Mouse (Mus musculus) lung, embryonic 14.5 days (tissue): ENCODE data around the gene Dnajc11. TPM values are rescaled to one million over a fixed set of nuclear protein-coding genes. Genes with fewer than 3 reads are reported as not detected.

Experiments
- ATAC-seq: fragments of 200-750 bp; cut with Nextera tagmentation; 2 replicates; pipeline ENCODE4 v1.8.0; 2017; ENCODE audit warnings: mild to moderate bottlenecking, moderate TSS enrichment, moderate library complexity; ENCODE audit not compliant: insufficient read depth
- DNase-seq: peaks from one replicate; pipeline ENCODE4 v3.0.0-alpha.2; 2015
- H3K27ac ChIP-seq: fragments of 300-500 bp; sonication (generic); 2 replicates; pipeline ENCODE4 v1.5.1; 2014; ENCODE audit warnings: low read depth, mild to moderate bottlenecking, moderate library complexity
- H3K27me3 ChIP-seq: fragments of 300-500 bp; sonication (generic); 2 replicates; pipeline ENCODE4 v1.6.1; 2014; ENCODE audit warnings: low read length, control low read depth; ENCODE audit not compliant: insufficient read depth
- H3K36me3 ChIP-seq: fragments of 300-500 bp; sonication (generic); 2 replicates; pipeline ENCODE4 v1.6.1; 2014; ENCODE audit warnings: control low read depth; ENCODE audit not compliant: insufficient read depth
- H3K4me1 ChIP-seq: fragments of 300-500 bp; sonication (generic); 2 replicates; pipeline ENCODE4 v1.6.1; 2014; ENCODE audit warnings: antibody characterized with exemption, control low read depth; ENCODE audit not compliant: insufficient read depth
- H3K4me2 ChIP-seq: fragments of 300-500 bp; sonication (generic); 2 replicates; pipeline ENCODE4 v1.6.1; 2014; ENCODE audit warnings: mild to moderate bottlenecking
- H3K4me3 ChIP-seq: fragments of 300-500 bp; sonication (generic); 2 replicates; pipeline ENCODE4 v1.5.1; 2014; ENCODE audit warnings: low read depth, low read length
- H3K9ac ChIP-seq: fragments of 300-500 bp; sonication (generic); 2 replicates; pipeline ENCODE4 v1.6.1; 2014
- H3K9me3 ChIP-seq: fragments of 300-500 bp; sonication (generic); 2 replicates; pipeline ENCODE4 v1.6.1; 2016; ENCODE audit warnings: low read depth, low read length, control low read depth
- CTCF ChIP-seq: IDR thresholded peaks from 2 replicates; pipeline ENCODE4 v1.5.1; 2016; ENCODE audit warnings: antibody characterized with exemption, low read depth
- WGBS: fragments of 180-500 bp; shearing (Covaris S2); extraction: QIAGEN DNeasy Blood & Tissue Kit; methylation state at CpG from one replicate; pipeline ENCODE4 v1.1.7; 2014; 5-methylcytosine and 5-hydroxymethylcytosine counted together
- polyA plus RNA-seq: library from polyadenylated mRNA; unstranded; fragments of >200 nt; fragmentation: Nextera tagmentation; extraction: Ambion mirVana; gene quantifications from 2 replicates; pipeline ENCODE4 v1.2.1, GENCODE M21; 2014

Gene Dnajc11
- polyA plus RNA-seq, 1 experiment from 2014 or later = 65.9 TPM

DNA sequence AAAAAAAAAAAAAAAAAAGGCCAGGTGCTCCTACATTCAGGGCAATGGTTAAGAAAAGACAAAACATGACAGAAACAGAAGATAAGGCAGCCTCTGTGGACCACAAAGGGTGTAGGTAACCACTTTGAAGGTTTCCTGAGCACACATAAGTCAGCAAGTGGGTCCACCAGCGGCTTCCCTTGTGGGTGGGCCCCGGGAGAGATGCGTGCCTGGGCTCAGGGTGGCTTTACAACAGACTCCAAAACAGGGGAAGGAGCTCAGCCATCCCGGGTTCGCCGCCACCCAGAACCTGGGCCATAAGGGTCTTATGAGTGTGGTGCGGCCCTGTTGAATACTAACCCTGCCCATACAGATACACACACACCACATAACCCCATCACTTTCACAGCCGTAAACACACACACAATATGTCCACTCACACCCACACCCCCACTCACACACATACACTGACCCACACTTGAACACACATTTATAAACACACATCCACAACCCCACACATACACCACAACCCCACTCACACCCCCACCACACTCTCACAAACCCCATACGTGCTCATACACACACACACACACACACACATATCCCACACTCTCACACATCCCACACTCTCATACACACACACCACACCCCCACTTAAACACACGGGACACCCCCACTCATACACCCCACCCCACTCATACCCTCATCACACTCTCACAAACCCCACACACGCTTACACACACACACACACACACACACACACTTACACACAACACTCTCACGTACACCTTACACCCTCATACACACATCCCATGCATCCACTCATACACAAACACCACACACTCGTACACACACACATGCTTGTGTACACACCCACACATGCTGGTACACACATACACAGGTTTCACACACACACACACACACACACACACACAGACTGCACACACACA lies 651 bp upstream of the Dnajc11 start:
- Histone ChIP-seq H3K27me3 (no peaks in the 10 kb centered on the region), H3K4me3 (peak overlapping the region; percentile 100), H3K9ac (no peak overlapping the region), H3K9me3 (no peaks in the 10 kb centered on the region), H3K36me3 (no peaks in the 10 kb centered on the region), H3K4me1 (0 out of 2 replicates have a peak, but pooled peaks cover 3% of the 10 kb centered on the region), H3K27ac (no peak overlapping the region), H3K4me2 (peak overlapping the region; percentile 46; the same call in 1 of the 2 replicates)
- TF ChIP-seq CTCF = no peak
- WGBS = 72% methylated on average over 13 of the region's 13 CpGs
- DNase-seq = no peak
- peak; percentile 87 for ATAC-seq

DNA sequence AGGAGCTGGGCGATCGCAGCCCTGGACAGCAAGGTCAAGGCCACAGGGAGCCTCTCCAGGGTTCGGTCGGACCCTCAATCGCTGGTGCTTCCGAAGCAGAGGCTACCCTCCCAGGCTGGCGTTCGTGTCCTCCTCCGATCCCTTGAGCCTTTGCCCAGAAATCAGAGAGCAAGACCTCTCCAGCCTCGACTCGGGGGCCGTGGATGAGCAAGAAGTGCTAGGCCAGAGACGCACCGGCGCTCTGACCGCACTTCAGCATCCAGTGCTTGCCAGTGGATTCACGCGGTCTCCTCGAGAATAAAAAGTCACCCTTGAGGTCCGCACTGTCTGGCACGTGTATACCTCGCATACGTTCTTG lies 703 bp downstream of the Dnajc11 start:
- H3K4me1 ChIP-seq = 0 out of 2 replicates have a peak, but pooled peaks cover 3% of the 10 kb centered on the region
- under 1% methylated on average over 23 of the region's 23 CpGs for WGBS
- H3K4me3 ChIP-seq = peak overlapping the region; percentile 100
- TF ChIP-seq CTCF = no peak
- peak overlapping the region; percentile 96 for H3K9ac ChIP-seq
- H3K27ac ChIP-seq = no peak overlapping the region
- H3K9me3 ChIP-seq = no peaks in the 10 kb centered on the region
- H3K36me3 ChIP-seq = no peaks in the 10 kb centered on the region
- no peak for ATAC-seq
- no peaks in the 10 kb centered on the region for H3K27me3 ChIP-seq
- H3K4me2 ChIP-seq = peak overlapping the region; percentile 95
- peak; percentile 9 for DNase-seq

GRCm38 (mm10) chr4:151937441-151937840 lies 4.0 kb downstream of the Dnajc11 start:
- Histone ChIP-seq H3K27ac (no peak overlapping the region), H3K4me2 (no peak overlapping the region), H3K9ac (no peak overlapping the region), H3K36me3 (no peaks in the 10 kb centered on the region), H3K9me3 (no peaks in the 10 kb centered on the region), H3K4me3 (no peak overlapping the region), H3K4me1 (0 out of 2 replicates have a peak, but pooled peaks cover 3% of the 10 kb centered on the region), H3K27me3 (no peaks in the 10 kb centered on the region)
- WGBS = 89% methylated on average over 13 of the region's 13 CpGs
- ATAC-seq (no peak), DNase-seq (no peak)
- no peak for TF ChIP-seq CTCF

DNA sequence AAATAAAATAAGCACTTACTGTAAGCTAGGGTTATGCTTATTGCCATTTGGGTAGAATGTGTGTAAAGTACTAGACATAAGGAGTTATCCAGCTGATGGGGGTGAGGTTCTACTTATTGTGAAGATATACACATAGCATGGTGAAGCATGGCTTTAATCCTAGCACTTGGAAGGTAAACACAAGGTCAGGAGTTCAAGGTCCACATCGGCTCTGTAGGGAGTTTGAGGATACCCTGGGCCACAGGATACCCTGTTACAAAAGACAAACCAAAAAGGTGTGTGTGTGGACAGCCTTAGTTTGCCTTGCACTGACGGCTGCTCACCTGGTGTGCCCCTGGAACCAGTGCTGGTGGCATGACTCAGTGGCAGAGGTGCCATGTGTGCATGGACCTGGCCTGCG lies 4.6 kb downstream of the Dnajc11 start:
- no peak overlapping the region for H3K9ac ChIP-seq
- no peak overlapping the region for H3K4me2 ChIP-seq
- H3K36me3 ChIP-seq = no peaks in the 10 kb centered on the region
- no peak for TF ChIP-seq CTCF
- H3K27me3 ChIP-seq = no peaks in the 10 kb centered on the region
- DNase-seq = no peak
- 0 out of 2 replicates have a peak, but pooled peaks cover 3% of the 10 kb centered on the region for H3K4me1 ChIP-seq
- WGBS = 76% methylated on average over 3 of the region's 3 CpGs
- no peak overlapping the region for H3K27ac ChIP-seq
- ATAC-seq = no peak
- no peaks in the 10 kb centered on the region for H3K9me3 ChIP-seq
- H3K4me3 ChIP-seq = no peak overlapping the region

- H3K27ac ChIP-seq = no peak overlapping the region
- no peaks in the 10 kb centered on the region for H3K9me3 ChIP-seq
- no peak for TF ChIP-seq CTCF
- no peak overlapping the region for H3K9ac ChIP-seq
- DNase-seq (no peak), ATAC-seq (no peak)
- H3K4me2 ChIP-seq = no peak overlapping the region
- H3K4me3 ChIP-seq = no peak overlapping the region
- peaks cover 15% of the 10 kb centered on the region for H3K36me3 ChIP-seq
- WGBS = 87% methylated on average over 11 of the region's 11 CpGs
- no peaks in the 10 kb centered on the region for H3K4me1 ChIP-seq
- H3K27me3 ChIP-seq = no peaks in the 10 kb centered on the region
Measured at GRCm38 (mm10) chr4:151946211-151946610, 12.7 kb downstream of the Dnajc11 start.

GRCm38 (mm10) chr4:151948497-151949471 lies 15.3 kb downstream of the Dnajc11 start:
- no peak overlapping the region for H3K4me2 ChIP-seq
- H3K9me3 ChIP-seq = no peaks in the 10 kb centered on the region
- no peak overlapping the region for H3K9ac ChIP-seq
- no peak overlapping the region for H3K27ac ChIP-seq
- no peaks in the 10 kb centered on the region for H3K27me3 ChIP-seq
- H3K36me3 ChIP-seq = peaks cover 41% of the 10 kb centered on the region
- 87% methylated on average over 14 of the region's 14 CpGs for WGBS
- no peak overlapping the region for H3K4me3 ChIP-seq
- ATAC-seq = no peak
- H3K4me1 ChIP-seq = no peaks in the 10 kb centered on the region
- no peak for TF ChIP-seq CTCF
- no peak for DNase-seq
